Mouse (Mus musculus) erythroblast, embryonic 14.5 days (primary cell): Measurements from ENCODE around the gene Hyal3. TPM values are rescaled to one million over a fixed set of nuclear protein-coding genes. Genes with fewer than 3 reads are reported as not detected.
A peak's percentile ranks its signal among the peaks of the same experiment; 100 is the strongest.

Source experiments
- H3K27me3 ChIP-seq: 2 replicates; pipeline ENCODE4 v1.6.1; 2012; ENCODE audit warnings: inconsistent platforms; ENCODE audit not compliant: control insufficient read depth
- H3K36me3 ChIP-seq: 2 replicates; pipeline ENCODE4 v1.6.1; 2012; ENCODE audit warnings: mild to moderate bottlenecking, inconsistent platforms; ENCODE audit not compliant: control insufficient read depth
- H3K4me1 ChIP-seq: 2 replicates; pipeline ENCODE4 v1.6.1; 2012; ENCODE audit warnings: inconsistent platforms; ENCODE audit not compliant: control insufficient read depth
- H3K4me3 ChIP-seq: replicated peaks from 2 replicates; pipeline ENCODE3; 2012; ENCODE audit warnings: moderate library complexity, mild to moderate bottlenecking, inconsistent platforms
- H3K9me3 ChIP-seq: 2 replicates; pipeline ENCODE4 v1.6.1; 2012; ENCODE audit warnings: low read length, inconsistent platforms, mixed read lengths; ENCODE audit not compliant: control insufficient read depth
- GATA1 ChIP-seq: IDR thresholded peaks from 2 replicates; pipeline ENCODE4 v1.6.1; 2012; ENCODE audit warnings: low read length, inconsistent platforms, mixed read lengths
- TAL1 ChIP-seq: IDR thresholded peaks from 3 replicates; pipeline ENCODE4 v1.6.1; 2012; ENCODE audit warnings: low read length, inconsistent platforms, mixed read lengths
- polyA plus RNA-seq: library from polyadenylated mRNA; stranded (reverse); fragments of >175 nt; gene quantifications from 2 replicates; pipeline ENCODE4 v1.2.3, GENCODE M21; 2012

Hyal3 gene
- polyA plus RNA-seq, 1 experiment, result not detected

DNA sequence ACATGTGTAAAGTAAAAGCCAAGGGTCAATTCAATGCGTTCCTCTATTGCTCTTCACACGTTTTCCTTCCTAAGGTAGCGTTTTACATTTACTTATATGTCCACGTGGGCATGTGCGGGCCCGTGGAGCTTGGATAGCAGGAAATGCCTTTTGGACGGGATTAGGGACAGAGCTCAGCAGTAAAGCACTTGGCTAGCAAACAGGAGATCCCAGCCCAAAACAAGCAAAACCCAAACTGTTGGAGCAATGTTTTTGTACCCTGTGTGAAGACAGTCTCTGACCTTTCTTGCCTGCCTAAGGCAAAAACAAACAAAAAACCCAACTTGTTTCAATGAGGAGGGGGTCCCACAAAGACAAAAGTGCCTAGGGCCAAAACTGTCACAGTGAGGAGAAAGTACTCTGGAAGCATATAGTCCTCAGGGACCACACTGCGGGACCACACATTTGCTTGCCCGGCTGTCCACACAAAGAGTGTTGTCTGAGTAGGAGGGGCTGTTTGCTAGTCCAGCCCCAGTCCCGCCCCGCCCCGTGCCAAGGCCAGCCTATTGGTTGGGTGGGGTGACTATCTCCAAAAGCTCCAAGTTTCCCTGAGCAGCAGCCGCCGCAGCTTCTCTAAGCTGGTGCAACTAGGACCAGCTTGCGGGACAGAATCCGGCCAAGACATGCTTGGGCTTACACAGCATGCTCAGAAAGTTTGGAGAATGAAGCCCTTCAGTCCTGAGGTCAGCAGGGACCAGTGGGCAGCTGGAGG is 4.1 kb upstream of the Hyal3 start, which contains the start of gene Hyal1:
Gene Hyal1 (plus strand): TSS at position 571 of the 751 bp plus-strand sequence.
- TF ChIP-seq TAL1 (no peak), GATA1 (no peak)
- peaks cover 85% of the 10 kb centered on the region for H3K4me1 ChIP-seq
- peaks cover 48% of the 10 kb centered on the region for H3K36me3 ChIP-seq
- no peaks in the 10 kb centered on the region for H3K9me3 ChIP-seq
- H3K4me3 ChIP-seq, result peak within 1 kb of the TSS; percentile 61
- no peaks in the 10 kb centered on the region for H3K27me3 ChIP-seq

DNA sequence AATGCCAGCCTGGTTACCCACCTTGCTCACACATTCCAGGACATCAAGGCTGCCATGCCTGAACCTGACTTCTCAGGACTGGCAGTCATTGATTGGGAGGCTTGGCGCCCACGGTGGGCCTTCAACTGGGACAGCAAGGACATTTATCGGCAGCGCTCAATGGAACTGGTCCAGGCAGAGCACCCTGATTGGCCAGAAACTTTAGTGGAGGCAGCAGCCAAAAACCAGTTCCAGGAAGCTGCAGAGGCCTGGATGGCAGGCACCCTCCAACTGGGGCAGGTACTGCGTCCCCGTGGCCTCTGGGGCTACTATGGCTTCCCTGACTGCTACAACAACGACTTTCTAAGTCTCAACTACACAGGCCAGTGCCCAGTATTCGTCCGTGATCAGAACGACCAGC is 2.7 kb upstream of the Hyal3 start:
- peaks cover 43% of the 10 kb centered on the region for H3K36me3 ChIP-seq
- H3K9me3 ChIP-seq, result no peaks in the 10 kb centered on the region
- TF ChIP-seq GATA1, result no peak
- TF ChIP-seq TAL1, result no peak
- peaks cover 85% of the 10 kb centered on the region for H3K4me1 ChIP-seq
- peak overlapping the region; percentile 61 for H3K4me3 ChIP-seq
- H3K27me3 ChIP-seq, result no peaks in the 10 kb centered on the region

DNA sequence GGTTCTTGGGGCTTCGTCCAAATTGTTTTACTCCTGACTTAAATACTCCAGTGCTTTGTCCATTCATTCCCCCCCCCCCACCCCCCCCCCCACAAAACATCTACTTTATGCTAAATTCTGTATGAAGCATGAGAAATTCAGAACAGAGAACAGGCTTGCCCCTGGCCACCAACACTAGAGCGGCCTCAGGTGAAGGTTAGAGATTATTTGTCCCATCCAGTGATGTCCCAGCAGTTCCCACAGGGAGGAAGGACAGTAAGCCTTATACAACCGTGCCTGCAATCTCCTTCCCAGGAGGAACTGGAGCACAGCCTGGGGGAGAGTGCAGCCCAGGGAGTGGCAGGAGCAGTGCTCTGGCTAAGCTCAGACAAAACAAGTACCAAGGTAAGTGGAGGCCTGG is 2.0 kb upstream of the Hyal3 start, which contains the start of gene Naa80:
Gene Naa80 (plus strand): TSS at position 301 of the 400 bp plus-strand sequence.
- Histone ChIP-seq H3K27me3 (no peaks in the 10 kb centered on the region), H3K36me3 (peaks cover 43% of the 10 kb centered on the region), H3K4me1 (peaks cover 86% of the 10 kb centered on the region), H3K4me3 (peak within 1 kb of the TSS; percentile 61), H3K9me3 (no peaks in the 10 kb centered on the region)
- TF ChIP-seq GATA1, result no peak
- no peak for TF ChIP-seq TAL1

DNA sequence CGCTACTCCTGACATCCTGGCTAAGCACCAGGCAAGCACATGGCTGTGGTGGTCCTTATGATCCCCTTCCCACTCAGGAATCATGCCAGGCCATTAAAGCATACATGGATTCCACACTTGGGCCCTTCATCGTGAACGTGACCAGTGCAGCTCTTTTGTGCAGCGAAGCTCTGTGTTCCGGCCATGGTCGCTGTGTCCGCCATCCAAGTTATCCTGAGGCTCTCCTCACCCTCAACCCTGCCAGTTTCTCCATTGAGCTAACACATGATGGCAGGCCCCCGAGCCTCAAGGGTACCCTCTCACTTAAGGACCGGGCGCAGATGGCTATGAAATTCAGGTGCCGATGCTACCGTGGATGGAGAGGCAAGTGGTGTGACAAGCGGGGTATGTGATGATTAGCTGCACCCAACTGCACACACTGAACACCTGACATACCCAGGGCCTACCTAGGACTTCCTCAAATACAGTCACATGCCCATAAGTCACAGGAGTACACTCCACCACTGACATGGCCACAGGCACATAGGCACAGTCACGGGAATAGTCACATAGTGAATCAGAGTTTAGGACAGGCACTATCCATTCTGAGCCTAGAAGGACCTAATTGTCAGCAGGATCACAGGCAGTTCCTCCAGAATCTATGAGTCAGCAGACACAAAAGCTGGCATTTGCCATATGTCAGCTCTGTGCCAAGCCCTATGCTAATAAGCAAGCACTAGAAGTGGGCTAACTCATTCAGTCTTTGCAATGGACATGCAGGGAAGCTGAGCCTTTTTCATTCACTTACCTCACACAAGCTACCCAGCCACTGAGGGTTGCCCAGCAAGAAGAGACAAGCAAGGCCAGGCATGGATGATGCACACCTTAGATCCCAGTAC is 1.4 kb upstream of the Hyal3 start:
- no peaks in the 10 kb centered on the region for H3K27me3 ChIP-seq
- H3K4me3 ChIP-seq, result no peak overlapping the region
- peaks cover 47% of the 10 kb centered on the region for H3K36me3 ChIP-seq
- H3K9me3 ChIP-seq, result no peaks in the 10 kb centered on the region
- TF ChIP-seq TAL1 (no peak), GATA1 (no peak)
- peaks cover 92% of the 10 kb centered on the region for H3K4me1 ChIP-seq

DNA sequence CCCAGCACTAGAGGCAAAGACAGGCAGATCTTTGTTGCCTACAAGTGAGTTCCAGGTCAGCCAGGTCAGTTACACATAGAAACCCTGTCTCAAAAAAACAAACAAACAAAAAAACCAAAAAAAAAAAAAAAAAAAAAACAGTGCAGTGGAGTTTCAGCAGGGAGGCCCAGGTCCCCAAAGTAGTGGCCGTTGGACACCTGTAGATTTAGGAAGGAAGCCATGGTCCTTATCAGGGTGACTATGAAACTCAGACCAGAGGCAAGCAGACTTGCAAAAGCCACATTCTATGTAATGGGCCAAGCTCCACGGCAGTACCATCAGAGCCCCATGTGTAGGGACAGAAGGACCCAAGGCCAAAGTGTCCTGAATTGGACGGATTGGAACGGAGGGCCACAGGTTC is 966 bp downstream of the Hyal3 start:
- Histone ChIP-seq H3K27me3 (no peaks in the 10 kb centered on the region), H3K9me3 (no peaks in the 10 kb centered on the region), H3K4me1 (peaks cover 97% of the 10 kb centered on the region), H3K4me3 (peak overlapping the region; percentile 80), H3K36me3 (peaks cover 63% of the 10 kb centered on the region)
- no peak for TF ChIP-seq GATA1
- no peak for TF ChIP-seq TAL1

DNA sequence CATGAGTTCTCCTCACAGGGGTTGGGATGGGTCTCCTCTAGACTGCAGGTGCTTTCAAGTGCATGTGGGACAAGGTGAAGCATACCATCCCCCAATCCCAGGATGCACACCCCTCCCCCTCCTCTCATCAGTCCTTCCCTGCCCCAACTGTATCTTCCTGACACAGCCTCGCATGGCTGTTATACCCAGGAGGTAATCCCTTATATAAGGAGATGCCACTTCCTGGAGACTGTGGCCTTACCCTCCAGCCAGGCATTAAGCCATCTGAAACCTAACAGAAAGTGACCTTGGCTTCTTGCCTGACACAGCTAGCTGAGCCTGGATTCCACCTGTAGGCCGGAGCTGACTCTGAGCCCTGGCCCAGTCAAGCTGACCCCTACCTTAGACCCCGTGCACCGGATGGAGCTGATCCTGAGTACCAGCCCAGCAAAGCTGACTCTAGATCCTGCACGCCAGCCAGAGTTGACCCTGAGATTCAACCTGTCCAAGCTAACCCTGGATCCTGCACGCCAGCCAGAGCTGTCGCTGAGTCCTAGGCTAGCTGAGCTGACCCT is 2.0 kb downstream of the Hyal3 start:
- Histone ChIP-seq H3K27me3 (no peaks in the 10 kb centered on the region), H3K4me3 (peak overlapping the region; percentile 80), H3K36me3 (peaks cover 64% of the 10 kb centered on the region), H3K9me3 (no peaks in the 10 kb centered on the region), H3K4me1 (peaks cover 90% of the 10 kb centered on the region)
- TF ChIP-seq TAL1 (no peak), GATA1 (no peak)

DNA sequence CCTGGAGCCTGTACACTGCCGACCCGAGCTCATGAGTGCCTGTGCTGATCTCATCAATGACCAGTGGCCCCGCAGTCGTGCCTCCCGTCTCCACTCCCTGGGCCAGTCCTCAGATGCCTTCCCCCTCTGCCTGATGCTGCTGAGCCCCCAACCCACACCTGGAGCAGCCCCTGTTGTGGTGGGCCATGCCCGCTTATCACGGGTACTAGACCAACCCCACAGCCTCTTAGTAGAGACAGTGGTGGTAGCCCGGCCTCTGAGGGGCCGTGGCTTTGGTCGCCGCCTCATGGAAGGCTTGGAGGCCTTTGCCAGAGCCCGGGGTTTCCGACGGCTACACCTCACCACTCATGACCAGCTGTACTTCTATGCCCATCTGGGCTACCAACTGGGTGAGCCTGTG is 2.6 kb downstream of the Hyal3 start:
- Histone ChIP-seq H3K4me1 (peaks cover 87% of the 10 kb centered on the region), H3K9me3 (no peaks in the 10 kb centered on the region), H3K36me3 (peaks cover 59% of the 10 kb centered on the region), H3K4me3 (peak overlapping the region; percentile 1), H3K27me3 (no peaks in the 10 kb centered on the region)
- no peak for TF ChIP-seq GATA1
- TF ChIP-seq TAL1, result no peak

DNA sequence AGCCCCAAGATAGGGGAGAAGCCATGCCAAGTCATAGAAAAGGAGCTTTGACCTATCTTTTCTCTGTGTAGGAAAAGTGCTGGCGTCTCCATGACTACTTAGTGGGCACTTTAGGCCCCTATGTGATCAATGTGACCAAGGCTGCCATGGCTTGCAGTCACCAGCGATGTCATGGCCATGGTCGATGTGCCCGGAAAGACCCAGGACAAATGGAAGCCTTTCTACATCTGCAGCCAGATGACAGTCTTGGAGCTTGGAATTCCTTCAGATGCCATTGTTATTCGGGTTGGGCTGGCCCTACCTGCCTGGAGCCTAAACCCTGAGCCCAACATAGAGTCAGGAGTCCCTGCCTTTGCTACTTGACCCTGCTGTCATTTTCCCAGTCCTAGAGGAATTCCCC is 5.9 kb downstream of the Hyal3 start:
- peak overlapping the region; percentile 78 for H3K4me3 ChIP-seq
- H3K4me1 ChIP-seq, result peaks cover 86% of the 10 kb centered on the region
- no peaks in the 10 kb centered on the region for H3K9me3 ChIP-seq
- TF ChIP-seq GATA1 (no peak), TAL1 (no peak)
- H3K27me3 ChIP-seq, result no peaks in the 10 kb centered on the region; the same call in 1 of the 2 replicates
- H3K36me3 ChIP-seq, result peaks cover 77% of the 10 kb centered on the region

DNA sequence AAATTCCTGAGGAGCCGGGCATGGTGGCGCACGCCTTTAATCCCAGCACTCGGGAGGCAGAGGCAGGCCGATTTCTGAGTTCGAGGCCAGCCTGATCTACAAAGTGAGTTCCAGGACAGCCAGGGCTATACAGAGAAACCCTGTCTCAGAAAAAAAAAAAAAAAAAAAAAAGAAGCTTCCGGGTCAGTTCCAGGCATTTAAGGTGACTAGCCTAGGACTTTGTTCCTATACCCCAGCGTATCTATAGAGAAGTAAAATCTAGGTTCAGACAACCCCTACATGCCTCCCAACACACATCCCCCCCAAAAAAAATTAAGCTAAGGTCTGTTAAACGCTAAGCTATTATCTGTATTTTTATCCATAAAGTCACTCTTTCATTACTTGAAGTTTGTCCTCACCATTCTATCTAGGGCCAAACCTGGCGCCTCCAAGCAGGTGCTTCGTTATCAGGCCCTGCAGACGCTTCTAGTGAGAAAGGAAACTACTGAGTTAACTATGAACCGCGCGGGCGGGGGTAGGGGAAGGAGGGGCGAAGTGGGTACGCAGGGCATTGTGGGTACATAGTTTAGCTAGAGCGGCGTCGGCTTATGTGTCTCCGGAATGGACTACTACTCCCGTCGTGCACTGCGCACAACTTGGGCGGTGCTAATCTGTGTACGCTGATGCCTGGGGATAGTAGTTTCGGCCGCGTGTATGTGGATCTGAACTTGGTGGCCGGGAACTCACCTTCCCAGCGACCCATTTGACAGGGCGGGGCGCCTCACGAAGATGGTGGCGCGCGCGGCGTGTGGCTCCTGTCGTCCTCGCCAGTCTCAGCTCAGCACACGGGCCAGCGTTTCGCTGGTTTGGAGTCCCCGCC is 6.6 kb downstream of the Hyal3 start, which contains the start of gene Ifrd2:
Gene Ifrd2 (plus strand): TSS at position 669 of the 859 bp plus-strand sequence.
- H3K4me3 ChIP-seq, result peak within 1 kb of the TSS; percentile 78
- TF ChIP-seq GATA1, result peak; percentile 81
- TF ChIP-seq TAL1, result peak; percentile 77
- H3K36me3 ChIP-seq, result peaks cover 82% of the 10 kb centered on the region
- no peaks in the 10 kb centered on the region; the same call in 1 of the 2 replicates for H3K27me3 ChIP-seq
- H3K9me3 ChIP-seq, result no peaks in the 10 kb centered on the region
- peaks cover 84% of the 10 kb centered on the region for H3K4me1 ChIP-seq
